Mouse (Mus musculus) stomach, postnatal 0 days (tissue): ENCODE measurements at regions not wholly inside any gene's neighbourhood (a gene's known extent, or its start where the extent isn't known, plus 50 kb on each side); places are given as distances from the start of the nearest gene placed in this dataset.

Experiments
- ATAC-seq: fragments of 200-750 bp; cut with Nextera tagmentation; 2 replicates; pipeline ENCODE4 v1.8.0; 2017; ENCODE audit not compliant: low FRiP score, low TSS enrichment
- DNase-seq: peaks from one replicate; pipeline ENCODE4 v3.0.0-alpha.2; 2016; ENCODE audit warnings: low spot score
- H3K27ac ChIP-seq: fragments of 300-500 bp; sonication (generic); replicated peaks from 2 replicates; pipeline ENCODE4 v1.5.1; 2014; ENCODE audit warnings: mild to moderate bottlenecking, control low read depth
- H3K27me3 ChIP-seq: fragments of 300-500 bp; sonication (generic); 2 replicates; pipeline ENCODE4 v1.6.1; 2014; ENCODE audit warnings: low read length; ENCODE audit not compliant: control insufficient read depth, insufficient read depth
- H3K36me3 ChIP-seq: fragments of 300-500 bp; sonication (generic); 2 replicates; pipeline ENCODE4 v1.6.1; 2014; ENCODE audit warnings: low read length, mixed read lengths; ENCODE audit not compliant: control insufficient read depth, insufficient read depth
- H3K4me1 ChIP-seq: fragments of 300-500 bp; sonication (generic); replicated peaks from 2 replicates; pipeline ENCODE4 v1.6.1; 2014; ENCODE audit warnings: antibody characterized with exemption; ENCODE audit not compliant: control insufficient read depth, insufficient read depth
- H3K4me2 ChIP-seq: fragments of 300-500 bp; sonication (generic); replicated peaks from 2 replicates; pipeline ENCODE4 v1.6.1; 2014; ENCODE audit warnings: low read depth, mild to moderate bottlenecking, control low read depth, moderate library complexity
- H3K4me3 ChIP-seq: fragments of 300-500 bp; sonication (generic); 2 replicates; pipeline ENCODE4 v1.5.1; 2014; ENCODE audit warnings: low read depth, low read length, control low read depth
- H3K9ac ChIP-seq: fragments of 300-500 bp; sonication (generic); 2 replicates; pipeline ENCODE4 v1.6.1; 2014; ENCODE audit warnings: mild to moderate bottlenecking, low read length, control low read depth, mixed read lengths
- H3K9me3 ChIP-seq: fragments of 300-500 bp; sonication (generic); 2 replicates; pipeline ENCODE4 v1.6.1; 2016; ENCODE audit warnings: low read length; ENCODE audit not compliant: control insufficient read depth
- CTCF ChIP-seq: IDR thresholded peaks from 2 replicates; pipeline ENCODE4 v1.5.1; 2016; ENCODE audit warnings: antibody characterized with exemption, low read depth, mild to moderate bottlenecking, moderate library complexity
- EP300 ChIP-seq: optimal IDR thresholded peaks from 2 replicates; pipeline ENCODE3; 2016; ENCODE audit warnings: antibody characterized with exemption
- WGBS: fragments of 180-500 bp; shearing (Covaris S2); extraction: QIAGEN DNeasy Blood & Tissue Kit; methylation state at CpG from one replicate; pipeline ENCODE4 v1.1.7; 2014; 5-methylcytosine and 5-hydroxymethylcytosine counted together

GRCm38 (mm10) chr8:116801313-116801712 lies 68.5 kb upstream of the Cdyl2 start:
- WGBS = 95% methylated on average over 32 of the region's 32 CpGs
- DNase-seq (no peak), ATAC-seq (no peak)
- Histone ChIP-seq H3K27me3 (no peaks in the 10 kb centered on the region), H3K36me3 (no peaks in the 10 kb centered on the region), H3K27ac (no peak overlapping the region), H3K9me3 (no peaks in the 10 kb centered on the region), H3K9ac (no peak overlapping the region), H3K4me1 (no peaks in the 10 kb centered on the region), H3K4me2 (no peak overlapping the region), H3K4me3 (no peak overlapping the region)
- TF ChIP-seq EP300 (no peak), CTCF (no peak)

GRCm38 (mm10) chr8:116800636-116801035 lies 67.8 kb upstream of the Cdyl2 start:
- no peak for ATAC-seq
- no peak overlapping the region for H3K4me2 ChIP-seq
- H3K9ac ChIP-seq = no peak overlapping the region
- TF ChIP-seq EP300 (no peak), CTCF (no peak)
- H3K27me3 ChIP-seq = no peaks in the 10 kb centered on the region
- no peak overlapping the region for H3K27ac ChIP-seq
- no peak for DNase-seq
- H3K9me3 ChIP-seq = no peaks in the 10 kb centered on the region
- no peaks in the 10 kb centered on the region for H3K36me3 ChIP-seq
- WGBS = 86% methylated on average over 14 of the region's 14 CpGs
- no peak overlapping the region for H3K4me3 ChIP-seq
- H3K4me1 ChIP-seq = no peaks in the 10 kb centered on the region

- ATAC-seq = no peak
- WGBS = 88% methylated on average over 4 of the region's 4 CpGs
- Histone ChIP-seq H3K36me3 (no peaks in the 10 kb centered on the region), H3K9me3 (no peaks in the 10 kb centered on the region), H3K27me3 (no peaks in the 10 kb centered on the region), H3K4me2 (no peak overlapping the region), H3K4me3 (no peak overlapping the region), H3K27ac (no peak overlapping the region), H3K4me1 (no peaks in the 10 kb centered on the region), H3K9ac (no peak overlapping the region)
- TF ChIP-seq EP300 (no peak), CTCF (peak; percentile 34)
- DNase-seq = no peak
These were observed 66.2 kb upstream of the Cdyl2 start for GRCm38 (mm10) chr8:116798981-116799380.

- 88% methylated on average over 6 of the region's 6 CpGs for WGBS
- DNase-seq = no peak
- Histone ChIP-seq H3K4me2 (no peak overlapping the region), H3K4me3 (no peak overlapping the region), H3K27me3 (no peaks in the 10 kb centered on the region), H3K9me3 (no peaks in the 10 kb centered on the region), H3K36me3 (no peaks in the 10 kb centered on the region), H3K4me1 (no peaks in the 10 kb centered on the region), H3K27ac (no peak overlapping the region), H3K9ac (no peak overlapping the region)
- no peak for ATAC-seq
- no peak for TF ChIP-seq CTCF
- TF ChIP-seq EP300 = no peak
These were observed 62.9 kb upstream of the Cdyl2 start for GRCm38 (mm10) chr8:116795713-116796112.

- no peaks in the 10 kb centered on the region for H3K4me1 ChIP-seq
- H3K27ac ChIP-seq = no peak overlapping the region
- no peak for TF ChIP-seq EP300
- TF ChIP-seq CTCF = no peak
- 72% methylated on average over 1 of the region's 1 CpGs for WGBS
- DNase-seq (no peak), ATAC-seq (no peak)
- no peak overlapping the region for H3K4me2 ChIP-seq
- no peaks in the 10 kb centered on the region for H3K27me3 ChIP-seq
- no peaks in the 10 kb centered on the region for H3K36me3 ChIP-seq
- H3K9me3 ChIP-seq = no peaks in the 10 kb centered on the region
- H3K9ac ChIP-seq = no peak overlapping the region
- no peak overlapping the region for H3K4me3 ChIP-seq
These were observed 60.3 kb upstream of the Cdyl2 start for GRCm38 (mm10) chr8:116793107-116793506.

- Histone ChIP-seq H3K4me3 (no peak overlapping the region), H3K36me3 (no peaks in the 10 kb centered on the region), H3K4me1 (no peaks in the 10 kb centered on the region), H3K9ac (no peak overlapping the region), H3K27me3 (no peaks in the 10 kb centered on the region), H3K9me3 (no peaks in the 10 kb centered on the region), H3K4me2 (no peak overlapping the region), H3K27ac (no peak overlapping the region)
- no peak for DNase-seq
- no peak for TF ChIP-seq EP300
- no peak for TF ChIP-seq CTCF
- 80% methylated on average over 16 of the region's 16 CpGs for WGBS
- ATAC-seq = no peak
These were observed 57.5 kb upstream of the Cdyl2 start for GRCm38 (mm10) chr8:116790294-116790693.
